Mouse (Mus musculus) layer of hippocampus, adult 8-10 months (tissue): ENCODE measurements around the gene Tlx2. TPM values are rescaled to one million over a fixed set of nuclear protein-coding genes. Genes with fewer than 3 reads are reported as not detected.

Experiments
- DNase-seq, 2 experiments: peaks; one replicate each; pipeline ENCODE4 v3.0.0; 2022; ENCODE audit warnings: low spot score in 2 of 2
- total RNA-seq, 4 experiments: library from RNA; stranded (reverse); gene quantifications; 2 replicates each; pipeline ENCODE4 v1.2.4; 2022

The Tlx2 gene
- total RNA-seq, 4 experiments from 2014 or later: not detected

DNA sequence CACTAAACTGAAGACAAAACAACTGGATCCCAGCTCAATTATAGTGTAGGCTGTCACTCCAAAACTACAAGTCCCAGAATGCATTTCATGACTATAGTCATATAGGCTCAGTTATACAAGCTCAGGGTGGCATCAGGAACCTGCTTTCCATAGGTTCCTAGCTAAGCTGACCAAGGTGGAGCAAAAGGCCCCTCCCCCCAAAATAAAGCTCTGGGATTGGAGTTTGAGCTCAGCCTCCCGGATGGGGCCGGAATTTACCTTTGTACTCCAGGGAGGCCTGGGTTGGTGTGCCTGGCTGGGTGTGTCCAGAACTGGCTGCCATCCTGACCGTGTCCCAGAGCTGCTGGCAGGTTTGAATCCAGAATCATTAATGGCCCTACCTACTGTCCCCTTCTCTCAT is 12.3 kb downstream of the Tlx2 start, which contains the start of gene Dqx1:
Gene Dqx1 (plus strand): TSS at position 55 of the 400 bp plus-strand sequence.
- no peak for DNase-seq

- no peak for DNase-seq
Measured at GRCm38 (mm10) chr6:83054871-83055431, 15.1 kb downstream of the Tlx2 start, which contains the start of gene Htra2. TSS of gene Htra2 (minus strand) at chr6:83055273.

GRCm38 (mm10) chr6:83054074-83054851 is 15.8 kb downstream of the Tlx2 start, which contains the start of gene Aup1:
TSS of gene Aup1 (plus strand) at chr6:83054521.
- peak; percentile 96 to 97 for DNase-seq

- DNase-seq: peak; percentile 41 to 51
Measured at GRCm38 (mm10) chr6:83053136-83053960, 16.7 kb downstream of the Tlx2 start.

DNA sequence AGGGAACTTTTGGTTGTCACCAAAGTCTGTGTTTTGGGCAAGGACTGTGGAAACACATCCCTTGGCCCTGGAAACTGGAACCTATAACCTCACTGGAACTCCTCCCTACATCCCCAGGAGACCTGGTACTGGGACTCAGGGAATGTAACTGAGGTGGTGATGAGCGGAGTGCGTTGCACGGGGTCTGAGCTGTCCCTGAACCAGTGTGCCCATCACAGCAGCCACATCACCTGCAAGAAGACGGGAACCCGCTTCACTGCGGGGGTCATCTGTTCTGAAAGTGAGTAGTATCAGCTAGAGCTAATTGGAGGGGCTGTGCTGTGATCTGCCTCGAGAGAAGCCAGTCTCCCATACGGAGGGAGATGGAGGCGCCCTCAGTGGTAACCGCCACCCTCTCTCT is 20.7 kb downstream of the Tlx2 start:
- no peak for DNase-seq

DNA sequence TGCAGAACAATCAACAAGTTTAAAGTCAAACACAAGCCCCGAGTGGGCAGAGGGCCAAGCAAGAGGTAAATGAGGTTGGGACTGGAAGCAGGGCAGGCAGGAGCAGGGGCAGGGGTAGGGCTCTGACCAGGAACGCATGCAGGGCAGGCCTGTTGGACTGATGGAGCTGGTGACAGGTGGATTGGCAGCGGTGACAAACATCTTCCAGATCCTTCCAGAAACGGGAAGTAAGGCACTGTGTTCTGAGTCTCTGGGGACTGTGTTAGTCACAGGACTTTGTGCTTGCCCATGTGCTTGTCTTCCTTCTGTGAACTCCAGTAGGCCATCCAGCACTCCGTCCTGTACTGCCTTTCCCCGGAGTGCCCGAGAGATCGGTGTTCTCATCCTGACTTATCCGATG is 25.4 kb downstream of the Tlx2 start:
- no peak for DNase-seq

- DNase-seq: no peak
Measured at GRCm38 (mm10) chr6:83043993-83044392, 26.1 kb downstream of the Tlx2 start.

- DNase-seq: no peak
Measured at GRCm38 (mm10) chr6:83043561-83043960, 26.5 kb downstream of the Tlx2 start.

GRCm38 (mm10) chr6:83040601-83041000 is 29.5 kb downstream of the Tlx2 start:
- no peak for DNase-seq

DNA sequence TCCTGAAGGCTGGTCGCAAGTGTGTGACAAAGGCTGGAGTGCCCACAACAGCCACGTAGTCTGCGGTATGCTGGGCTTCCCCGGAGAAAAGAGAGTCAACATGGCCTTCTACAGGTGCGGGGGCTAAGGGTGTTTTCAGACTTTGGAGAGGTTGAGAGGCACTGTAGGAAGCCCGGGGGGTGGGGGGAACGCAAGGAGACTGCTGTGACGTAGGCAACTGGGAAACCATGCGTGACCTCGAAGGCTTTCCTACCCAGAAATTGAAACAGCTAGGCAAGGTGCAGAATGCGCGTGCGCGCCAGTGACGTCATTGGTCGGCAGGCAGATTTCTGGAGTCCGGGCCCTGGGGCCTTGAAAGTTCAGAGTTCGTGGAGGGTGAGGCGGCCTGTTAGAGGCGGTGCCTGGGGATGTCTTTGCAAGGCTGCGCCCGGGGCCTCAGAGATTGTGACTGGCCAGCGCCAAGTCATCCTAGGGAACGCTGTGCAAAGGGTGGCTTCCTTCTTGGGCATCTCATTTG is 31.5 kb downstream of the Tlx2 start:
- peak; percentile 79 to 90 for DNase-seq

- DNase-seq: no peak
Measured at GRCm38 (mm10) chr6:83037188-83037587, 32.9 kb downstream of the Tlx2 start.

GRCm38 (mm10) chr6:83034463-83035055 is 35.5 kb downstream of the Tlx2 start:
- DNase-seq: no peak

DNA sequence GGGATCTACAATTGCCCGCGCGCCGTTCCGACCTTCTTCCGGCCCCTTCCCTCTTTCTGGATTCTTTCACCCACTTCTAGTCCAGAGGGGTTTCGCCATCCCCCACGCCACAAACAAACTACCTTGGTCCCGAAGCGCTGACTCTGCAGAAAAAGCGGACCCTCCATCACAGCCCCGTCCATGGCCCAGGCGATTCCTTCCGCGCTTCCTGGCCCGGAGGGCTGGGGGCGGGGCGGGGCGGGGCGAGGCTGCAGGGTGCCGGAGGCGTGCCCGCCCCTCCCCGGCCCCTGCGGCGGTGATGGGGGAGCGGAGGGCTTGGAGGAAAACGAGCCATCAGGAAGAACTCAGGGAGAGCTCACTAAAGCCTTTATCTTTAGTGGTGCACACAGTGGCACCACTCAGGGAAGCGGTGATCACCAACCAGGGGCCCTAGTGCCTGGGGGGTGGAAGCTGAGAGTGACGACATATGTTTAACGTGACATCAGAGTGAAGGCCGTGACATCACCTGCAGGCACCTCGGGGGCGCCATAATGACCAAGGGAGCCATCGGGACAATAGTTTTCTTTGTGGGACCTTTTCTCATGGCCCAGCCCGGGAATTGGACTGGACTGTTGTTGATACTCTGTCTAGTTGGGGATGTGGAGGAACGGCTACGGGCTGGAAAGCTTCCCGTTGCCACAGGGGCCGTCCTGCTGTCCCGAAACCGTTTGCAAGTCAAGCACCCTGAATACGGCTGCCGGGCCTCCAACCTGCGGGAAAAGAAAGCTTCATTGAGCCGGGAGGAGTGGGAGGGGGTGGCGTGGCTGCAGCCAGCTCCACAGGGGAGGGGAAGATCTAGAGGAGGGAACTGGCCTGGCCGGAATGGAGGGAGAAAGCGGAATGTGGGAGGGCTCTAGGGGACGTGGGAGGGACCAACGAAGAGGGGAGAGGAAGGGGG is 36.6 kb downstream of the Tlx2 start, which contains the start of the genes Dok1 and Loxl3:
Gene Dok1 (minus strand): TSS at position 223 of the 937 bp plus-strand sequence.
Gene Loxl3 (plus strand): TSS at position 925 of the 937 bp plus-strand sequence.
- no peak for DNase-seq

DNA sequence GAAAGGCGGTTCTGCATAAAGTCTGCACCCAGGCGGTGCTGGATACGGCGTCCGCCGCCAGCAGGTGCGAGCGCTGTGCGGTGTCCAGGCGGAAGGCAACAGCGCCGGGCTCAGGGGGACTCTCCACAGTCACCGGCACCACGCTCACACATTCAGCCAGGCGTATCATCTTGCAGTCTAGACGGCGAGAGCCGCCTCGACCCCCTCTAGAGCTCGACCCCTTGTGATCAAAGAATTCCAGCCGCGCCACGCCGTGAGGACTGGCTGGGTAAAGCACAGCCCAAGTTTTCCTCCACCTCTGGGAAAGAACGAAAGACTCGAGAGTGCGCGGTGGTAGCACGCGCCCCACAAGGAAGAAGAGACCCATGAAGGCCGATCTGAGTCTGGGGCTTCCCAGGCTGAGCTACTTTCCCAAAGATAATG is 37.3 kb downstream of the Tlx2 start:
- DNase-seq: no peak

- no peak for DNase-seq
Measured at GRCm38 (mm10) chr6:83031921-83032590, 38.0 kb downstream of the Tlx2 start.

GRCm38 (mm10) chr6:83031111-83031510 is 39.0 kb downstream of the Tlx2 start:
- no peak for DNase-seq

DNA sequence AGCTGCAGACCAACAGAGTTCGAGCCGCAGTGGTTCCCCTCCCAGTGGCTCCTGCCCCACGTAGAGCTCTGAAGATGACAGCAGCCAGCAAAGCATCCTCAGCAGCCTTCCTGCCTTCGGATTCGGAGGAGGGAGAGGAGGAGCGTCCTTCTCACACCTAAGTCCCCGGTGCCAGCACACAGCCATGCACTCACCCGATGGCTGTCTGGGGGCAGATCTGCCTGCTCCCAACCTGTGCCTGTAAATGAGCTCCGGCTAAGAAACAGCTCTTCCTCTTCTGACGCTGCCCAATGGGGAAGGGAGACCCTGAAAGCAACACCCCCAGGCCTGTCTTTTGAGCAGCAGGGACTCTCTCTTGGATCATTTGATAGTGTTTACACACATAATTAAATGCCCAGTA is 40.3 kb downstream of the Tlx2 start:
- DNase-seq: no peak

DNA sequence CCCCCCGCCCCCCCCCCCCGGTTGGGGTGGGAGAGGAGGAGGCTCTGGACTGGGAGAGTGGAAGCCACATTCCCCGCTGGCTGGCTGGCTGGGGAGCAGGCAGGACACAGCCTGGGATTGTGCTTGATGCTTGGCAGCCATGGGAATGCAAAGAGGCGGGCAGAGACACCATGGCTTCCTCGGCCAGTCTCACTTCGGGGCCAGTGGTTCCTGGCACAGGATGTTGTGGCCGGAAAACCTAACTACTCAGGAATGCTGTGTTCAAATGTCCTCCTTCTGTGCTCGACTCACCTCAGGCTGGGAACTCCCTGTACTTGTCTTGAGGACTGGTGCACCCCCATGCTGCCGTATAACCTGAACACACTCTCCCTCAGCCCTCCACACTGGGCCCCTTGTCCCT is 42.4 kb downstream of the Tlx2 start:
- no peak for DNase-seq

- DNase-seq: no peak
Measured at GRCm38 (mm10) chr6:83027293-83027692, 42.8 kb downstream of the Tlx2 start.
